Mouse (Mus musculus) B cell, adult (primary cell): ENCODE results near the gene Cenpq. TPM values are rescaled to one million over a fixed set of nuclear protein-coding genes. Genes with fewer than 3 reads are reported as not detected.

ENCODE experiments used
- total RNA-seq: library from RNA; stranded (reverse); gene quantifications from 4 replicates; pipeline ENCODE4 v1.2.4, GENCODE M21; 2023; ENCODE audit not compliant: inconsistent age

Gene Cenpq
- 44.2 to 50.0 TPM (median 46.4 TPM) in 4 replicates for total RNA-seq

DNA sequence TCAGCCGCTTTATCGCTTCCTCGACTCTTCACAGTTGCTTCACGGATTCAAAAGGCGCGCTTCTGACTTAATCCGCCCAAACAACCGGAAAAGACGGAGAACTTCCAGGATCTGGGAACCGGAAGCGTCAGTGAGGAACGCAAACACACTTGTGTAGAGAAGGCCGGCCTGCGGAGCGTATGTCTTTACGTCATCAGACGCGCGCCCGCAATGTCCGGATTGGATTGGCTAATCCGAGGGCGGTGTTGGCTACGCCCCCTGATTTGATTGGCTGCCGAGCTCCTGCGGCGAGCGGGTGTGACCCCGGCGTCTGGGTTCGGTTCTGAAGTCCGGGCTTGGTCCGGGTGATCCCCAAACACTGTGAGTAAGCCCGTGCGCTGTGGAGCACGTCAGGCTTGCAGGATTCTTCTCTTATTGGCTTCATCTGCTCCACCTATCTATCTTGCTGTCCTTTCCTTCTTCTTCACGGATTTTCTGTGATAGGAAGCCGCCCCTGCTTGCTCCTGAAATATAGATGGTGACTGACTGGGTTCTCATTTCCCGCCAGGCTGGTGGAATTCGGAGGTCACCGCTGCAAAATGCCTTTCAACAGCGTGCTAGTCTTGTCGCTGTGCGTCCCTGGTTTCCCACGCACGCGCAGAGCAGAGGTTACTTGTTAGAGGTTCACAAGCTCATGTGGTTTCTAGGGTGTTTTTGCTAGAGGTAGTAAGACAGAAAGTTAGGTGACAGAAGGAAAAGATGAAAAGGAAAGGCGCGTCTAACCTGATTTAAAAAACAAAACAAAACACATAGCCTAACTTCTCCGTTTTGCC lies at the start of gene Cenpq, which contains the start of gene Mut:
Cenpq (minus strand) TSS at position 628 of the 812 bp plus-strand sequence.
Mut (plus strand) TSS at position 266 of the 812 bp plus-strand sequence.

DNA sequence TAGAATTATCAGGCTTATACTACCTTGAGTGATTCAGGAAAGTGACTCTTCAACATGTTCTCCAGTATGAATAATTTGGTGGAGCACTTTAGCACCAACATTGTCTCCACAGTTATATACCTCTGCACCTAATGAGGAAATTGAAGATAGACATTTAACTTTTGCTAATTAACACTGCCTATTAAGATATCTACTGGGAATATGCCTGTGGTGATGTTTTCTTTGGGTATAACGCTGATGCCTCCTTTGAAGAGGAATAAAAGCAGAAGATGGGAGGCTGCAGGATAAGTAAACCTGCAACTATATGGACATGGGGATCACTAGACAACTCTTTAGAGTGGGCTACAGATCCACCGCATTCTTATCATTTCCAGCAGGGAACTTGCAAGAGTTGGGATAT lies 20.6 kb downstream of the Cenpq start, which contains the start of gene Glyatl3:
Glyatl3 (minus strand) TSS at position 101 of the 400 bp plus-strand sequence.

DNA sequence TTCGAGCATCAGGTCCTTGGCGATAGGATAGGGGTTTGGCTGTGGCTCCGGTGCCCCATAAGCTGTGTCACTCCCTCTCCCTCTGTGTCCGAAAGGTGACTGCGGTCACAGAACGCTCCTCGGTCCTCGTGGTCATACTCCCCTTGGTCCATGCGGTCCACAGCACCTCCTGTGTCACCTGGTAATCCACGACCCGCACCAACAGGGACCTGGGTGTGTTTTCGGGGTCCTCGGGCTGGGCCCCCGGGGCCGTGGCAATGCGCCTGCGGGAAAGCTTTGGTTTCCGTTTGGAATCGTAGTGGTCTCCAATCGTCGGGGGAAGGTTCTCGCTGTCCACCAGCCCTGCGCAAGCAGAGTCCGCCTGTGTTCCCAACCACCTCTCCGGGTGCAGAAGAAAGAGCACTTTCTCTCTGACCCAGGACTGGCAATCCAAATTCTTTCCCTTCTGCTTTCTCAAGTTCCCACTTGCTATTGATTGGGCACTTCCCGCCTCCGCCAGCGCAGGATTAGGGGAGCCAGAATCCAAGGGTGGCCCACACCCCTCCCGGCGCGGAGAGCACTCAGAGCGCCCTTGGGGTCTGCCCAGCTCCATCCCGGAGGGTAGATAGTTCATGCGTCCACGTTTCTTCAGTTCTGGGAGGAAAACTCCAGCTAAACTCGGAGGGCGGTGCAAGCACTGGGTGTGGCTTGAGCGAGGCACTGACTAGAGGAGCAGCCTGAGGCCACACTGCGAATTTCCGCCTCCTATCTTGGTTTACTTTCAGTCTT lies 54.7 kb downstream of the Cenpq start, which contains the start of gene 9130008F23Rik:
9130008F23Rik (minus strand) TSS at position 636 of the 768 bp plus-strand sequence.

Other genes starting within 250 kb of the Cenpq start
- not detected in 4 replicates for gene Esp1, start 207.9 kb downstream of the Cenpq start, total RNA-seq
- not detected in 4 replicates for gene Crisp2, start 128.0 kb downstream of the Cenpq start, total RNA-seq
- not detected in 4 replicates for gene Rhag, start 123.9 kb downstream of the Cenpq start, total RNA-seq
- gene 9130008F23Rik, start 54.5 kb downstream of the Cenpq start, total RNA-seq, result not detected in 4 replicates
- not detected in 4 replicates for gene Glyatl3, start 20.7 kb downstream of the Cenpq start, total RNA-seq
- gene Mut, start 362 bp downstream of the Cenpq start, total RNA-seq, result 8.8 to 14.9 TPM (median 10.6 TPM) in 4 replicates